Comparison of ENCODE assay signal across 15 mouse cellular contexts in genomic region chr1:166908231-166908805, GRCm38 (mm10).
A peak's percentile ranks its signal among the peaks of the same experiment; 100 is the strongest.
DNase-seq lines count a peak whose midpoint lies in the region; ATAC-seq lines count a peak whose summit lies in the region.
"Had no signal": no experiment of that assay in that cellular context is flagged by ENCODE, and none has a peak within 500 bp of the region (broad histone marks: within the 10 kb centered on the region; RNA-seq: fewer than 3 reads in every experiment).

No protein-coding gene starts in this region.

- DNase-seq in cerebellum, postnatal 4 days (ENCODE audit: low spot score in 2 of 2) = no peak
- DNase-seq in left cerebral cortex, postnatal 4 days = peak; percentile 3
- no peak for DNase-seq in left cerebral cortex, postnatal 36 days (ENCODE audit: low spot score in 2 of 2)
- DNase-seq in adrenal gland, postnatal 10 days = peak; percentile 31
- DNase-seq in cerebellum, postnatal 25 days = peak; percentile 26 to 33
- DNase-seq in thymus, postnatal 0 days (ENCODE audit: low spot score) = no peak
- DNase-seq: gastrocnemius, adult 2 months; kidney, postnatal 36 days; layer of hippocampus, postnatal 36 days; liver, embryonic 13.5 days; lung, postnatal 4 days; thymus, postnatal 36 days had no signal

- intact Hi-C loops in left cerebral cortex, postnatal 4 days (cut with DNase I) = no loop called here
- intact Hi-C loops in left cerebral cortex, postnatal 36 days (cut with DNase I) = no loop called here

- ATAC-seq in cerebellum, adult (ENCODE audit: insufficient number of reproducible peaks, low FRiP score, low TSS enrichment) = 0 out of 2 replicates have a peak, but pooled peaks have one; percentile 36
- ATAC-seq: CD4-positive, CD25-positive, alpha-beta regulatory T cell, adult 4 months; intestine, postnatal 0 days had no signal

Comparison
In these comparisons a context has a peak if more than half of its experiments do, and no peak if none do; other contexts are left out.
1. DNase-seq: peak in left cerebral cortex, postnatal 4 days (single experiment), adrenal gland, postnatal 10 days (single experiment) and cerebellum, postnatal 25 days (2 of 2); none in cerebellum, postnatal 4 days (0 of 2), left cerebral cortex, postnatal 36 days (0 of 2) and thymus, postnatal 0 days (single experiment).